Mouse (Mus musculus) spleen, postnatal 10 days (tissue): ENCODE measurements at regions not wholly inside any gene's neighbourhood (a gene's known extent, or its start where the extent isn't known, plus 50 kb on each side); places are given as distances from the start of the nearest gene placed in this dataset.
A peak's percentile ranks its signal among the peaks of the same experiment; 100 is the strongest.
"Not testable (repeated sequence)": the region's sequence is repeated elsewhere in the genome, so short reads cannot be mapped to it uniquely, and the experiment has no call there.

Source experiments
- DNase-seq, 2 experiments: peaks; one replicate each; pipeline ENCODE4 v3.0.0; 2021 to 2022; ENCODE audit warnings: low spot score in 2 of 2

DNA sequence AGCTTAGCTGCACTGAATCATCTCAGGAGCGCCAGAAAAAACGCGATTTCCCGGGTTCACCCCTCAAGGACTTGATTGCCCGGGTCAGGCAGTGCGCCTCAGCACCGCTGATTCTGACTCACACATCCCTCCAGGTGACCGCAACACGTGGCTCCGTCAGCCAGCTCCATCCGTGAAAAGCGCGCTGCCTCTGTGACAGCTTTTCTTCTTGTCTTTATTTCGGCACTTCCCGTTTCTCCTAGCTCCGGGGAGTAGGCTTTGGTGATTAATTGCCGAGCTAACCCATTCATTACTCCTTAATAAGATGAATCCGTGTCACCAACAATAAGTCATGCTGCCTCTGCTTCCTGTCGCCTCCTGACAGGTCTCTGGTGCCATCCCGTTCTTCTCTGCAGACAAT, 108.6 kb downstream of the Katnal1 start:
- peak in 1 of 2 experiments; percentile 33 for DNase-seq

DNA sequence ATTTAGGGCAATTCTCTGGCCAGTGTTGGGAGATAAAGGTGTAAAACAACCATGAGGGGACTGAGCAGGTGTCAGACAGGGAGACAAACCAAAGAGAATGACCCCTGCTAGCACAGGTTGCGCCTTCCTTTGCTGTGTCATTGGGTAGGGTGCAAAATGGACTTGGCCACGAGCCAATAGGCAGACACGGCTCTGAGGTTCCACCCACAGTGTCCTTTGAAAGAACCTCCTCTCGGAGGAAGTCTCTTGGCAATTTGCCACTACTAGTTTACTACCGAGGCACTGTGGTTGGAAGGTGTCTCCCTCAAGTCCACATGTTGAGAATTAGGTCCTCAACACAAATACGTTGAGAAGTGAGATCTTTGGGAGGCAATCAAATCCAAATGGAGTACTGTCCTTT, 109.7 kb downstream of the Katnal1 start:
- DNase-seq: peak in 1 of 2 experiments; percentile 47

DNA sequence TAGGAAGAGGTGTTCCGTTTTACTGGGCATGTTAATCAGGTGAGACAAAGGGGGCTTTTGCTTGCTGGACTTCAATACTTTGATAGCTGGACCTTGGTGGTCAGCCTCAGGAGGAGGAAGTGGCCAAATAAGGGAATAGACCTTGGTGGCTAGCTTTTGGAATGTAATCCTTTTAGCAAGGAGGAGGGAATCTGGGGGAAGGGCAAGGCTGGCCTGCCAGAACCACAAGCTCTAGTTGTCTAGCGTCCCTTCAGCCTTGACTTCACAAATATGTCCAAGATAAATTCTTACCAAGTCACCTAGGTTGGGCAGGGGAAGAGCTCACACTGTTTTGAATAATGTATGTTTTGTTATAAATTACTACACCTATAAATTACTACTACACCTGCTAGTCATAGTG, 110.4 kb downstream of the Katnal1 start:
- DNase-seq: no peak

DNA sequence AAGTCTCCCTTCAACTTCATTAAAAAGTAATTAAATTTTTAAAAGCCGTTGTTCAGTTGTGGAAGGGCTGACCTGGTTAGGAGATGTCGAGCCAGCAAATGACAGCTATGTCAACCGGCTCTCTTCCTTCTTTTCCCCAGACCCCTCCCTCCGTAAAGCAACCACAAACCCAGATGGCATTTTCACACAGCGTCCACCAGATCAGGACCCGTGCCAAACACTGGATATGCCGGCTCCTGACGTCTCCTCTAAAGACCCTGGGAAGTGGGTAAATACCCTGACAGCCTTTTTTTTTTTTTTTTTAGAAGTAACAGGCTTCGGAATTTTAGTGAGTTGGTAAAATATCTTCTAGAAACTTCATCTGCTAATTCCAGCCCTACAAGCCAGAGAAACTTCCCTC, 116.3 kb downstream of the Katnal1 start:
- no peak for DNase-seq

DNA sequence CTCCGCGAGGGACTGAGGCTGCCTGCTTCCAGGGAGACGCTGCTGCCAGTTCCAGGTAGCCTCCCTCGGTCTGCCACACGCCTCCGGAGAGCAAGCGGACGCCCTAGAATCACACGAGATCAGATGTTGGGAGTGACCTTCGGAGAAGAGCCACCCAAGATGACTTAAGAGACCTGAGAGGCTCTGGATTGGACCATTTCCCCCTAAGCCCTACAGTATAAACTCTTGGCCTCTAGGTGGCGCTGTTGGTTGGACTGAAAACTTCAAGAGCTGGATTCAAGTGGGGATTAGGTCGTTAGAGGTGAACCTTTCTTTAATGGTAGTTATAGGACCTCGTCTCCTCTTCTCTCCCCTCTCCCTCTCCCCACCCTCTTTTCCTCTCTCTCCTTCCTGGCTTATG, 117.1 kb downstream of the Katnal1 start:
- peak; percentile 65 to 85 for DNase-seq

DNA sequence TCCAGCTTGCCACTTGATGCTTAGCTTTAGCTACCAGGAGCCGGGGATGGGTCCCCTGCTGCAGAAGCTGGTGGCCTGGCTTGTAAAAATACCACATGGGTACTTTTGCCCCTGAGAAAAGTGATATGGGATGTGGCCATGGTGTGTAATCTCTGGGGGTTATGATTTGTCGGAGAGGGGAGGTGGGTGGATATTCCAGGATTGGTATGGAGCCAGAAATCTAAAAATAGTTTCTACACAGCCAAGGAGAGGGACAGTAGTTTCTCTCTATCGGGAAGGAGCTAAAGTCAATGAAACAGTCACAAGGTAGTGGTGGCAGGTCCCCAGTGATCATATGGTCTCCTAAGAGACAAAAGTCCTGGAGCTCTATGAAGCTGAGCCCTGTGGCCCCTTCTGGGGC, 119.6 kb downstream of the Katnal1 start:
- no peak for DNase-seq

DNA sequence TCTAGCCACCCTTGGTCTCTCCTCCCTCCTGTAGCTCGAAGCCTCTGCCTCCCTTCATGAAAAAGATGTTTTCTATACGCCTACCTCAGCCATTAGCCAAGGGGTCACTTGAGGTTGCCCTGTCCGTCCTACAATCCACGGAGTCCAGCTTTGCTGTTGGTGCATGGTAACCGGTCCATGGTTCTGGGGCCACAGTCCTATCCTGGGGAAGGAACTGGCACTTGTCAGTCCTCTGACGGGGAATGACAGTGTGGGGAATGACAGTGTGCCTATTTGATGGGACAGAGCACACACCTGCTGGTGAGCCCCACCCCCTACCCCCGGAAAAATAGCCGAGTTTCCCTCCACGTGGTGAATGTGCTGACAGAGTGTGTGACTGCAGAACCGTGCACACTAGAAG, 120.1 kb downstream of the Katnal1 start:
- DNase-seq: no peak

DNA sequence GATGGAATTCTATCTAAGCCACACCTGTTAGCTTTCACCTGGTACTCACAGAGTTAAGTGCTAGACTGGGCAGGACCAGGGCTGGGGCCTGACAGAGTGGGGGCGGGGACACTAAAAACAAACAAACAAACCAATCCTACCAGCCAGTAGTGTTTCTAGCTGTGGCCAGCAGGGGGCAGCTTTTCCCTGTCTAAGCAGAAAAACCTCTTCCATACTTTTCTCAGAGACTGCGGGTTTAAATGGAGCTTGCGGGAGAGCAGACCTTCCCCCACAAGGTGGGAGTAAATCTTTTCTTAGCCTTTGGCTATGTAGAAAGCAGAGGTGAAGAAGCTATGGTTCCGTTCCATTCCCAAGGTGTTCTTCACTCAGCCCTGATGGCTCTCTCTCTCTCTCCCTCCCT, 120.7 kb downstream of the Katnal1 start:
- peak in 1 of 2 experiments; percentile 57 for DNase-seq

DNA sequence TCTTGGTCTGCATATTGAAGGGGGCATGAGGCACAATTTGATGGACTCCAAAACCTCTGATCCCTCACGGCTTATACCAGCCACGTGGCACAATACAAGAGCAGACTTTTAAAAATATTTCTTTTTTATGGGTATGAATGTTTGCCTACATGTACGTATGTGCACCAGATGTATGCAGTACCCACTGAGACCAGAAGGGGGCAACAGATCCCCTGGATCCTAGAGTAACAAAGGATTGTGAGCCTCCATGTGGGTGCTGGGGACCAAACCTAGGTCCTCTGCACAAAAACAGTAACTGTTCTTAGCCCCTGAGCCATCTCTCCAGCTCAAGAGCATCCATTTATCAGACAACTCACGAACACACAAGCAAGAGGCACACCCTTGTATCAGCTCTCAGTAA, 121.5 kb downstream of the Katnal1 start:
- DNase-seq: no peak

DNA sequence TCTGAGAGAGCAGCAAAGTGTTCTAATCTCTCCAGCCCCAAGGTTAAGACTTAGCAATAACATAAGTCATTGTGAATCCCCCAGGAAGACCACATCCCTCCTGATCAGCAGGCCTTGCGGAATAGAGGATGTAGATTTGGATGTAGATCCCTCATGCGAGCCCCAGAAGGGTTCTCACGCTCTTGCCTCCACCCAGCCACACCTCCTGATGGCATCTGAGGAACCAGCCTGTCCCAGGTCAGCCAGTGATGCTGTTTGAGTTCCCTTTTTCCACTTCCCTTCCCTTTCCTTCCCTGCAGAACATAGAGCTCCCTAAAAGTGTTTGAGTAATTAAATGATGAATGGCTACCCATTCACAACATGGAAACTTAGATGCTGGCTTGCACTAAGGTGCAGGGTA, 124.1 kb downstream of the Katnal1 start:
- no peak for DNase-seq

DNA sequence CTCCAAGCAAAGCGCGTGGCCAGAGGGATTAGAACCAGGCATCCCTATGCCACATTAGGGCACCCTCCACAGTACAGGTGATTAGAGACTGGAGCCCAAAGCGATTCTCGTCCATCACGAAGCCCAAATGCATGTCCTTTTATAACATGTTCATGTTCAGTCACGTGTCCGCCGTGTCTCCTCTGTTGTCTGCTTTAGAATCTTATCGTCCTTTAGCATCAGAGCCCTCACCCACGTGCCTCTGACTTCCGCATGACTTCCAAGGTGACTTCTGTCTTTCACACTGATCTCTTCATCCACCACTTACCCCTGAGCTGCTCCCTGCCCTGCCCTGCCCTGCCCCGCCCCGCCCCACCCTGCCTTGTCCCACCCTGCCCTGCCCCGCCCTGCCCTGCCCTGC, 125.3 kb downstream of the Katnal1 start:
- DNase-seq: no peak

DNA sequence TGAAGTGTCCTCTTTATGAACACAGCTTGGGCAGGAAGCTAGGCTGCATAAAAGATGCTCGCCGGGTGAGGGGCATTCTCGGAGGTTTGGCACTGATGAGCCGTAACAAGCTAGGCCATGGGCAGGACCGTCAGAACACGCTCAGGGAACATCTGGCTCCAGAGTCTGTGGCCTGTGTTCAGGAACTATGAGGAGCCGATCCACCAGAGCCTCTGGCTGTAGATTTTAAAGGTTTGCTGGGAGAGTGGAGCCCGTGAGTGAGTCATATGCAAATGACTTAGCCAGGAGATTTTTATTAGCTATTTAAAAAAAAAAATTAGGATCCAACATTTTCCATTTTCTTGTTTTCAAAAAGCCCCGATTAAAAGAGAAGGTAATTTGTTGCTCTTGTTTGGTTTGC, 126.4 kb downstream of the Katnal1 start:
- DNase-seq: no peak

DNA sequence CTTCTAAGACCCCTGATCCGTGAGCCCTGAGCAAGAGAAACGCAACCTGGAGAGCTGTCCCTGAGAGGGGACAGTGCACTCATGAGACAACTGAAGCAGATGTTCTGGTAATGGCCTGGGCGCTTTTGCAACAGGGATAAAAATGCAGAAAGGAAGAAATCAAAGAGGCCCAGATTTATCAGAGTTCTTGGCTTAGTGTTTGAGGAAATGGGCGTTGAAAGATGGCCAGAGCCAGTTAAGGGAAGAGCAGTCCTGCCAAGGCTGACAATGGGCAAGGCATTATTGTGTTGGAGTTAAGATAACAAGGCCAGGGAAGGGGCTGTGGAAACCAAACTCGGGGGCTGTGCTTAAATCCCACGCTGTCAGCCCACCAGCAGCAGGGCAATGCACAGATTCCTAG, 130.6 kb downstream of the Katnal1 start:
- no peak for DNase-seq

DNA sequence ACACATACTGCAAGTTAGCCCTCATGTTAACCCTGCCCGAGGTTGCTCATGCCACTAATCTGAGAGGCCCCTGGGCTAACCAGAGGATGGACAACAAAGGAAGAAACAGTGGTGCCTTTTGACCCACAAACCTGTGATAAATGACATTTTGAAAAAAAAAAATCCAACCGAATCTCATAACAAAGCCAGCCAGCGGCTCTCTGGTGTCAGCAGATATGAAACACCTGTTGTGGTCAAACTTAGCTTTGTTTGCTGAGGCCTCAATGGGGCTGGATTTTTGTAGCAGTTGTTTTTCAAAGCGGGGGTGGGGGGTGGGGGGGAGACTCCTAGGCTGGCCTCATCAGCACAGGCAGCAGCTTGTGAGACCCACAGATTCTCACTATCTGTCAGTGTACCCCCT, 133.0 kb downstream of the Katnal1 start:
- DNase-seq: no peak

DNA sequence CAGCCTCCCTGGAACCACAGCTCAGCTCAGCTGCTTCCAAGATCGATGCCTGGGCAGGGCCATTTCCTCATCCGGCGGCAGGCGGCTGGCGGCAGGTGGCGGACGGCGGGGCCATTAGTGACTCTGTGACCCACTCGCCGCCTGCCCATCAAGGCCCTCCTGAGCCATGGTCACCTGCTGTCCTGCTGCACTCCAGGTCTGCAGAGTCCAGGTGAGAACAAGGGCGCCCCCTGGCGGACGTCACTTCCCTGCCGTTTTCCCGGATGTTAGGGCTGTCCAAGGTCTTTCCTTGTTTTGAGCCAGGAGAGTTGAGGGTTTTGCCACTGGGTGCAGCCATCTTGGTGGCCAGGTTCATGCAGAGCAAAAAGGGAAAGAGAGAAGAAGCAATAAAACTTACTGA, 134.7 kb downstream of the Katnal1 start:
- peak; percentile 63 to 80 for DNase-seq

DNA sequence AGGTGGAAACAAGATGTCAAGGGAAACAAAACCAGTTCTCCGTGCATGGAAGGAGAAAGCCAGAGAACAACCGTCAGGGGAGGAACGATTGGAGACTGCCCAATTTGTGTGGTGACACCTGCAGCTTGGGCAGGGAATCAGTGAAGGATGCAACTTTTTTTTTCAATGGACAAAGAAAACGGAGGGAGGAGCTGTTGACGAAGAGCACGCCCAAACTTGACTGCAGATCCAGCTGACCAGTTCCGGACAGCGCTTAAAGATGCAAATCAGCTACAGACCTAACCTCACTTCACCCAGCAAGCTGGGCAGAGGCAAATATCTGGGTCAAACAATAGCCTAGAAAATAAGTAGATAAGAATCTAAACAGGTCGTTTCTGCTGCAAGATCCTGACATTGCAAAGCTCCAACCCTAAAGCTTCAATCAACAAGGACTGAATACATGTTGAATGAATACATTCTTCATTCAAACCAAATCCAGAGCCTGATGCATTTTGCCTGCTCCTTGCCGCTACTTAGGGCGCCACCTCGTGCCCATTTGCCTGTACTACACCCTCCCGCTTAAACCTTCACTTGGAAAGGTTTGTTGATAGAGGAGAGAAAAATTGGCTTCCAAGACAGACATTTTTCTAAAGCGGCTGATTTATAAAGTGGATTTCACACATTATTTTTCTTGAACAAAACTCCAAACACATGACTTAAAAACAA, 136.2 kb downstream of the Katnal1 start:
- peak; percentile 73 to 89 for DNase-seq

DNA sequence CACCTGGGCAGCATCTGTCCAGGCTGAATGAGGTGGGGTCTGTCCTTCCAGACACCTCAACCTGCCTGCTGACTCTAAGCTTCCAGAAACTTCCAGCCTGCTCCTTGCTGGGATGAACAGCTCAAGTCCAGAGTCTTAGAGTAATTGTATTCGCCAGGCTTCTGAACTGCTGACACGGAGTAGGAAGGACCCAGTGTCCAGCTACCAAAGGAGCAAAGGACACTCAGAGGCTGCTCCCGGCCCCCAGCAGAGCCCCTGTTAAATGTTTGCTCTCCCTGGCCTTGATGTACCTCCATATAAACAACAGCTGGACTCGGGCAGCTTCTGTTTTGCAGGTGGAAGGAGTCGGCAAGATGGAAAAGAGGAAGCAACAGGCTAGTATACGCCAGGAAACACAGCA, 137.5 kb downstream of the Katnal1 start:
- no peak for DNase-seq

DNA sequence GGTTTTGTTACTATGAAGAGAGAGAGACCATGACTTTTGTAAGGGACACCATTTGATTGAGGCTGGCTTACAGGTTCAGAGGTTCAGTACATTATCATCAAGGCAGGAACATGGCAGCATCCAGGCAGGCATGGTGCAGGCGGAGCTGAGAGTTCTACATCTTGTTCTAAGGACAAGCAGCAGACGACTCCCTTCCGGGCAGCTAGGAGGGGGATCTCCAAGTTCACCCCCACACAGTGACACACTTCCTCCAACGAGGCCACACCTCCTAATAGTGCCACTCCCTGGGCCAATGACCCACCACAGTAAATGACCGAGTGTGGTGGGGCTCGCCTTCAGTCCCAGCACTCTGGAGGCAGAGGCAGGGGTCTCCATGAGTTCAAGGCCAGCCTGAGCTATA, 138.8 kb downstream of the Katnal1 start:
- not testable (repeated sequence) for DNase-seq

DNA sequence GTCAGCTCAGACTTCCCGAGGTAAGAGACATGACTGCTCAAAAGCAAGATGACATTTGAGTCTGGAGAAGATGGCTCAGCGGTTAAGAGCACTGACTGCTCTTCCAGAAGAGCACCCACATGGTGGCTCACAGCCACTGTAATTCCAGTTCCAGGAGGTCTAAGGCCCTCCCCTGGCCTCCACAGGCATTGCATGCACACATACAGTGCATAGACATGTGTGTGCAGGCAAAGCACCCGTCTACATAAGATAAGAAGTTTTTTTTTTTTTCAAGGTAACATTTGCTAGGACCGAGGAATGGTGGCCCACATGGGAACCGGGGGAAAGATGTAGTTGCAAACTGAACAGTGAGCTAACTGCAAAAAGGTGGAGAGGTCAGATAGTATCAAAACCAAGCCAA, 139.3 kb downstream of the Katnal1 start:
- DNase-seq: no peak

DNA sequence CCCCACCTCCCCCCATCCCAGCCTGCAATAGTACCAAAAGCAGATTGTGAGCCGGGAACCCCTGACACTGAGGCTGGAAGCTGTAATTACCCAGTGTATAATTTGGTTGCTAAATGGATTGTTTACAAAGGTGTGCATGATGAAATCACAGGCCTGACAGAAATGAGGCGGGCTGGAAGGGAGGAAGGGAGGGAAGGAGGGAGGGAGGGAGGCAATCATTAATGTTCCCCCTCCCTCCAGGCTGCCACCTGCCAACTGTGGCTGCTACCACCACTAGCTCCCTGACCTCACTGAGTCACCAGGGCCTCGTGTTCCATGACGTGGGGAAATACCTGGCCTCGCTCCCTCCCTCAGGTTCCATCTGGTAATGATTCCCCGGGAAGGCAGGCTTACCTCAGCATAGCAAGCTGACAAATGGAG, 140.0 kb downstream of the Katnal1 start:
- no peak for DNase-seq

DNA sequence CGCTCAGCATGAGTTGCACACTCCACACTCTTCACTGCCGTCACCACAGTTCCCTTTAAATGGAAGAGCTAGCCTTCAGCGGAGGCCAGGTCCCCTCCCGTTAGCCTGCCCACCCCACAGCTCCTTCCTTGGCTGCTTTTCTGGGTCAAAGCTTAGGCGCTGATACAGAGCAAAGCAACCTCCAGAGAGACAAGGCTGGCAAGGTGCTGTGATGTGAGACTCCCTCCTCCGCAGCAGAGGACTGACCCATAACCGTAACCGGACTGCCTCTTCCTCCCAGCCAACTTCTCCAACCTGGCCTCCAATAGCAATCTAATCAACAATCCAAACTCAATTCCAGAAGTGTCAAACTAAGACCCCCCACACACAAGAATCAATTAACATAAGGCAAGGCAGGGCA, 140.4 kb downstream of the Katnal1 start:
- DNase-seq: no peak

DNA sequence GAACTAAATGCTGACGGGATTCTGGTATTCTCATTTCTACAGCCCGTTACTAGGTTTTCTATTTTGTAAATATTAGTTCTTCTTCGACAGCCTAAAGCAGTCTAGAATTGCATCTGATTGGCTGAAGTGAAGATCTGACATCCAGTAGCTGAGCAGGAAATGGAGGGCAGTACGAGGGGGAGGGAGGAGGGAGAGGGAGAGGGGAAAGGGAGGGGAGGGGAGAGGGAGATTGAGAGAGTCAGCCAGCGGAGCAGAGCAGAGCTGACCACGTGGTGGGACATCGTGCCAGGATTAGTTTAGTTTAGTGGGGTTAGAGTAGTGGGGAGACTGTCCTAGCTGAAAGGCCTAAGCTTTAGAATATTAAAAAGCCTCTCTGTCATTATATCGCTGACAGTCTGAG, 141.8 kb downstream of the Katnal1 start:
- DNase-seq: no peak

DNA sequence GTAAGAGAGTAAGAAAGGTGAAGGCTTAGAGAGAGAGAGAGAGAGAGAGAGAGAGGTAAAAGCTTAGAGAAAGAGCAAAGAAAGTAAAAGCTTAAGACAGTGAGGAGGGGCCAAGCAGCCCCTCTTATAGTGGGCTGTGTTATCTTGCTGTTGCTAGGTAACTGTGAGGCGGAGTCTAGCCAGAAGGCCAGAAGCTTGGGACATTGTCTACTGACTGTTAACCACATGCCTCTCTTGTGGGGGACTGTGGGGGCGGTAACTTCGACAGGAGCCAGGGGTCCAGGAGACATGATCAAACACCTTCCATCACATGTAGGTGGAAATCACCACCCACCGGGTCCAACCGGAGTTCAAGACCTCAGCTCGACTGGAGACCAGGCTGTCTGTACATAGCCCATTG, 148.0 kb downstream of the Katnal1 start:
- not testable (repeated sequence) for DNase-seq
